Mouse (Mus musculus) embryonic fibroblast, embryonic 13.5 days (primary cell): ENCODE measurements at regions not wholly inside any gene's neighbourhood (a gene's known extent, or its start where the extent isn't known, plus 50 kb on each side); places are given as distances from the start of the nearest gene placed in this dataset.

Experiments
- H3K27ac ChIP-seq: 2 replicates; pipeline ENCODE4 v1.5.1; 2012; ENCODE audit warnings: low read length, control low read depth, inconsistent platforms; ENCODE audit not compliant: insufficient read depth
- H3K4me1 ChIP-seq: 2 replicates; pipeline ENCODE4 v1.6.1; 2011; ENCODE audit warnings: low read length; ENCODE audit not compliant: control insufficient read depth, insufficient read depth
- H3K4me3 ChIP-seq: 2 replicates; pipeline ENCODE4 v1.5.1; 2011; ENCODE audit warnings: mild to moderate bottlenecking, control low read depth, low read length; ENCODE audit not compliant: insufficient read depth
- CTCF ChIP-seq: IDR thresholded peaks from 2 replicates; pipeline ENCODE4 v1.5.1; 2011; ENCODE audit warnings: mild to moderate bottlenecking, control low read depth, low read length, moderate library complexity, borderline replicate concordance; ENCODE audit not compliant: insufficient read depth
- POLR2A ChIP-seq: IDR thresholded peaks from 2 replicates; pipeline ENCODE4 v1.6.1; 2011; ENCODE audit warnings: low read depth, mild to moderate bottlenecking, control low read depth, low read length, moderate library complexity

DNA sequence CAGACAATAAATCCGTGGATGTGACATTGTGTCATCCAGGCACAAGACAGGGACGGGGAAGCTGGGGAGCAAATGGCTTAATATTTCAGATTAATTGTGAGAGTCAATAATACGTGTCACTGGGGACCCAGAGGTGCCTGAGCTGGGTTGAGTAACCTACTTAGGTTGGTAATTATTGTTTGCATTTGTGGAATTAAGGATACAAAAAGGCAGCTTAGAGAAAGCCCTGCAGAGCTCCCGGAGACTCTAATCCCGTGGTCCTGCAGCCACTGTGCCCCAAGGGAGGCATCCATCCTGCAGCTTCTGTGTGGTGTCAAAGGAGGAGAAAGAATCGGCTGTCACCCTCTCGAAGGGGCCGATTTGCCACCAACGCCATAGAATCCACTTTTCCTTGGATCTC, 139.3 kb upstream of the Kazn start:
- H3K4me3 ChIP-seq = no peak overlapping the region

GRCm38 (mm10) chr4:142367774-142368173, 128.6 kb upstream of the Kazn start:
- no peak for TF ChIP-seq POLR2A
- no peak for TF ChIP-seq CTCF
- H3K27ac ChIP-seq = no peak overlapping the region

More for the DNA sequence above, 139.3 kb upstream of the Kazn start:
- Histone ChIP-seq H3K4me1 (no peaks in the 10 kb centered on the region), H3K27ac (no peak overlapping the region)
- TF ChIP-seq CTCF = no peak

DNA sequence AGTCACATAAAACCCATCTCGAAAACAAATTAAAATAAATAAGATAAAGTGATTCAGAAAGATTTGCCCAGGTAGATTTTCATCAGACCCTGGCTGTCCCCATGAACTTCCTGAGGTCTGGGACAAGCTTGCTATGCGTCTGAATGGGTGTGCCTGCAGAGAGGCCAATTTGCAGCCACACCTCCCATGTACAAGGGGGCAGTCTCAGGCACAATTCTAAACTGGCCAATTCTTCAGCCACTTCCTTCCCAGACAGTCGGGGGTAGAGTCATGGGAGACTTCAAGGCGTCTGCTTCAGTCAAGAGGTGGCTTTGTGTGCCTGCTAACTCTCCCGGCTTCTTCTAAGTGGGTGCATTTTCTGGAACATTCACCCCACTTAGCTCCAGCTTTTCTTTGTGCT, 122.9 kb upstream of the Kazn start:
- Histone ChIP-seq H3K27ac (no peak overlapping the region), H3K4me3 (no peak overlapping the region), H3K4me1 (no peaks in the 10 kb centered on the region)
- no peak for TF ChIP-seq POLR2A
- TF ChIP-seq CTCF = no peak

More at GRCm38 (mm10) chr4:142367774-142368173, 128.6 kb upstream of the Kazn start:
- Histone ChIP-seq H3K4me1 (no peaks in the 10 kb centered on the region), H3K4me3 (no peak overlapping the region)

GRCm38 (mm10) chr4:142358866-142359265, 119.7 kb upstream of the Kazn start:
- Histone ChIP-seq H3K4me3 (no peak overlapping the region), H3K27ac (no peak overlapping the region), H3K4me1 (no peaks in the 10 kb centered on the region)
- TF ChIP-seq CTCF (no peak), POLR2A (no peak)

- Histone ChIP-seq H3K27ac (no peak overlapping the region), H3K4me3 (no peak overlapping the region), H3K4me1 (no peaks in the 10 kb centered on the region)
- TF ChIP-seq CTCF (no peak), POLR2A (no peak)
Measured at GRCm38 (mm10) chr4:142355387-142355786, 116.2 kb upstream of the Kazn start.

- Histone ChIP-seq H3K27ac (no peak overlapping the region), H3K4me3 (no peak overlapping the region), H3K4me1 (no peaks in the 10 kb centered on the region)
- TF ChIP-seq CTCF = no peak
- no peak for TF ChIP-seq POLR2A
Measured at GRCm38 (mm10) chr4:142353526-142353925, 114.3 kb upstream of the Kazn start.

GRCm38 (mm10) chr4:142351831-142352230, 112.6 kb upstream of the Kazn start:
- TF ChIP-seq CTCF = no peak
- no peak for TF ChIP-seq POLR2A
- Histone ChIP-seq H3K27ac (no peak overlapping the region), H3K4me1 (no peaks in the 10 kb centered on the region), H3K4me3 (no peak overlapping the region)

DNA sequence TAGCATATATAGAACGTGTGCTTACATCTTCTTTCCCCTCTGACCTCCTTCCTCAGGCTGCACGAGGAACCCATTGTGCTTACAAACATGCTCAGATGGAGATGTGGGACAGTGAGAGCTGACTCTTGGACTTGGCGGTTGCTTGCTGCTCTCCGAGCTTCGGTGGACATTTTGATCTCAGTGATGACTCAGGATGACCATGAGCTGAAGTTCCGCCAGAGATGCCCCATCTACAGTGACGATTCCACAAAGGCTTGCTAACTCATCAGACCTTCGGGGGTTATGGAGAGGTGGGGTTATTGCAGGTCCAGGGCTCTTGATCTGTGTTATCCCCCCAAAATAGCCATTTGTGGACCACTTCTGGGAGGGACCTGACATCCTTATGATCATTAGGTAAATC, 111.8 kb upstream of the Kazn start:
- Histone ChIP-seq H3K4me1 (no peaks in the 10 kb centered on the region), H3K27ac (no peak overlapping the region), H3K4me3 (no peak overlapping the region)
- TF ChIP-seq CTCF (no peak), POLR2A (no peak)

- no peaks in the 10 kb centered on the region for H3K4me1 ChIP-seq
- no peak for TF ChIP-seq CTCF
- TF ChIP-seq POLR2A = no peak
- no peak overlapping the region for H3K27ac ChIP-seq
- no peak overlapping the region for H3K4me3 ChIP-seq
Measured at GRCm38 (mm10) chr4:142348910-142349309, 109.7 kb upstream of the Kazn start.

GRCm38 (mm10) chr4:142342482-142343206, 103.4 kb upstream of the Kazn start:
- H3K27ac ChIP-seq = no peak overlapping the region
- no peak for TF ChIP-seq POLR2A
- no peak for TF ChIP-seq CTCF
- no peak overlapping the region for H3K4me3 ChIP-seq
- H3K4me1 ChIP-seq = no peaks in the 10 kb centered on the region
